Mouse (Mus musculus): ENCODE data around the gene Mt4.
A peak's percentile ranks its signal among the peaks of the same experiment; 100 is the strongest.

Gene Mt4

GRCm38 (mm10) chr8:94136933-94137332 lies at the start of gene Mt4:
Gene Mt4, plus strand, starts transcription at chr8:94137197.
- DNase-seq (ENCODE audit: extremely low spot score, low read depth, low spot score) = no peak

DNA sequence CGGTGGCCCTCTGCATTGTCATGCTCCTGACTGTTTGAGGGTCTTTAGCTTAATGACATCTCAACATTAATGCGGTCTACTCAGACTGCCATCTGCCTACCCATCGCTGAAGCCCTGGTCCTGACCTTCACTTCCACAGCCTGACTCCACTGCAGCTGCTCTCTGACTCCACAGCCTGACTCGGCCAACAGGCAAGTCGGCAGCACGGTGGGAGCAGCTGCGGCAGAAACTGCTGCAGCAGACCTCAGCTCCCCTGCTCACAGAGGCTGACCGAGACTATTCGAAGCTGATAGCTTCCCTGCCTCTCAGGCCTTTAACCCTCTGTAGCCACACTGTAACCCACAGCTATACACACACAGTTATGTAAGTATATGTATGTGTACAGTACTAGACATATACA lies 49.0 kb upstream of the Mt4 start:
- no peak for DNase-seq (ENCODE audit: extremely low spot score, low read depth, low spot score)

DNA sequence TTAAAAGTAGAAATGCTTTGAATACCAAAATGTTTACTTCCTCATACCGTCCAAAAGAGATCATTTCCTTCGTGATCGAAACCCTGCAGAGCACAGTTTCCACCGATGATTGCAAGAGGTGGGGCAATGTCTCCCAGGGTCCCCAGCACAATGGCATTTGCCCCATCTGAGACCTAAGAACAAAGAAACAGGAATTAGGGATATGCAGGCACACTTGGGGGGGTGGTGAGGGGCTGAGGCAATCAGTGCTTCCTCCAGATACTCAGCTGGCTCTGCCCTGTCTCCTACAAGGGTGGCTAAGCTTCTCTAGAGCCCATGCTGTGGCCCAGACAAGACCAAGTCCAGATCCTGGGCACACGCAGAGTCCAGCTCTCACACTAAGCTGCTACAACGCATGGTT lies 47.3 kb upstream of the Mt4 start:
- no peak for DNase-seq (ENCODE audit: extremely low spot score, low read depth, low spot score)

DNA sequence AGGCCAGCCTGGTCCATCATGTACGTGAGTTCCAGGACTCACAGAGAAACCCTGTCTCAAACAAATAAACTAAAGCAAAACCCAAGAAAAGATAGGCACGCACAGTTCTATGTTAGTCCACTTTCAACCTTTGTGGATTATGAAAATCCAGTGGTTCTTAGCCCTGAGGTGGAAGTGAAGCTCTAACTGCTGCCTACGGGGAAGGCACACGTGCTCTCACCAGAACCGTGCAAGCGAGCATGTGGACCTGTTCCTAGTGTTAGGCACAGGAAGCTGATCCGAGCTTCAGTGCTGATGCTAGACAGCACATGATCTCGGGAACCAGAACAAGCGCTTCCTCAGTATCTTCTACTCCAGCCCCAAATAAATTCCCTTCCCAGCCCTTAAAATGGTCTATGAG lies 44.1 kb upstream of the Mt4 start:
- no peak for DNase-seq (ENCODE audit: extremely low spot score, low read depth, low spot score)

GRCm38 (mm10) chr8:94094281-94094680 lies 42.7 kb upstream of the Mt4 start:
- DNase-seq (ENCODE audit: extremely low spot score, low read depth, low spot score) = no peak

GRCm38 (mm10) chr8:94098081-94098974 lies 38.7 kb upstream of the Mt4 start, which contains the start of gene Bbs2:
Gene Bbs2, minus strand, starts transcription at chr8:94098928.
- peak; percentile 98 for DNase-seq (ENCODE audit: extremely low spot score, low read depth, low spot score)

DNA sequence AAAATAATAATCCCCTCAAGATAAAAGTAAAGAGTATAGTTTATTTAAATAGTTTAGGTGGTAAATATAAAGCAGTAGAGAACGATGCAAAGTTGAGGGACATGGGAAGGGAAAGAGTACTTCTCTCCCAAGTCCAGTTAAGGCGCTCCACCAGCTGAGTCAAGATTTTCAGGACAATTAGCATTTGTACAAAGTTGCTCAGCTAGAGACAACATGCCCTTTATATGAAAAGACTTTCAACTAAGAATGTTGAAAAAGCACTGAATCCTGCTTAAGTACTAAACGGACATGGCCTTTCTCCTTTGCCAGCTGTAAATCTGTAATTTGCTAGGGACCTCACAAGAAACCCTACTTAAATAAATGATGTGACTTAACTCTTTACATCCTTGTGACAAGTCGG lies 38.0 kb upstream of the Mt4 start:
- no peak for DNase-seq (ENCODE audit: extremely low spot score, low read depth, low spot score)

DNA sequence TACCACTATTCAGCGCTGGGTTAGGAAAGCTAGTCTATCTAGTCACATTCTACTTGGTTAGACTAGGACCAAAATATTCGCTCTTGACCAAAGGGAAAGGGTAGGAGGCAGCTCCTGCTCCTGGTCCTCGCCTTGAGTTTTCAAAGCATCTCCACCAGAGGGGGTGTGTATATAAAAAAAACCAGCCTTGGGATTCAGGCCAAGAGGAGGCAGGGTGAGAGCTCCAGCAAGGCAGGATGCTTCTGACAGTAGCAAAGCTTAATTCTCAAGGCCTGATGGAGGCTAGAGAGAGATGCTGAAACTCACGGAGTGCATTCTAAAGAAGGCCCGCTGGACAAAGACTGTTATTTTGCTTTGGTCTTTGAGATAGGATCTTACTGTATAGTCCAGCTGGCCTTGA lies 32.9 kb upstream of the Mt4 start:
- DNase-seq (ENCODE audit: extremely low spot score, low read depth, low spot score) = no peak

DNA sequence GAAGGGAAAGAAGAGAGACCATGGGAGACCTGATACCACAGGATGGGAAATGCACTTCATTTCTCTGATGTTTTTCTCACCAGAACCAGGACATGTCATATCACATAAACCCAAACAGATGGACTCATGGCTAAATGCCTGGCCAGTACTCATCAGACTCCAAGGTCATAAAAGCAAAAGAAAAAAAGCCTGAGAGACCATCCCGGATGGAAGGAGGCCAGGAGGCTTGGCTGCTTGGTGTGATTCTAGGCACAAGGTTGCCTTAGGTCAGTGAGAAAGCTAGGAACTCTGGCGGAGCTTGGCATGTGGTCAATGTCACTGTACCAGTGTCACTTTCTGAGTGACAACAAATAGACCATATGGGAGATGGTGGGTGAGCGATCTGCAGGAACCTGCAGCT lies 29.1 kb upstream of the Mt4 start:
- no peak for DNase-seq (ENCODE audit: extremely low spot score, low read depth, low spot score)

- DNase-seq (ENCODE audit: extremely low spot score, low read depth, low spot score) = no peak
Measured at GRCm38 (mm10) chr8:94109396-94109795, 27.6 kb upstream of the Mt4 start.

DNA sequence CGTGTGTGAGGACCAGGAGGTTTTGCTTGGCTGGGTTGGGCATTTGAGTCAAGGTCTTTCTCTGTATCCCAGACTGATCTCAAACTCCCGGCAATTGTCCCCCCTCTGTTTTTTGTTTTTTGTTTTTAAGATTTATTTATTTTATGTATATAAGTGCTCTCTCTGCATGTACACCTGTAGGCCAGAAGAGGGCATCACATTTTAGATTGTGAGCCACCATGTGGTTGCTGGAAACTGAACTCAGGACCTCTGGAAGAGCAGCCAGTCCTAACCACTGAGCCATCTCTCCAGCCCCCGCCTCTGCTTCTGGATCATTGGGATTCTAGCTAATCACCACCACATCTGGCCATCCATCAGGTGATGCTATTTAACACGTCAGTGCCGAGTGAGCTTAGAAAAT lies 27.2 kb upstream of the Mt4 start:
- no peak for DNase-seq (ENCODE audit: extremely low spot score, low read depth, low spot score)

DNA sequence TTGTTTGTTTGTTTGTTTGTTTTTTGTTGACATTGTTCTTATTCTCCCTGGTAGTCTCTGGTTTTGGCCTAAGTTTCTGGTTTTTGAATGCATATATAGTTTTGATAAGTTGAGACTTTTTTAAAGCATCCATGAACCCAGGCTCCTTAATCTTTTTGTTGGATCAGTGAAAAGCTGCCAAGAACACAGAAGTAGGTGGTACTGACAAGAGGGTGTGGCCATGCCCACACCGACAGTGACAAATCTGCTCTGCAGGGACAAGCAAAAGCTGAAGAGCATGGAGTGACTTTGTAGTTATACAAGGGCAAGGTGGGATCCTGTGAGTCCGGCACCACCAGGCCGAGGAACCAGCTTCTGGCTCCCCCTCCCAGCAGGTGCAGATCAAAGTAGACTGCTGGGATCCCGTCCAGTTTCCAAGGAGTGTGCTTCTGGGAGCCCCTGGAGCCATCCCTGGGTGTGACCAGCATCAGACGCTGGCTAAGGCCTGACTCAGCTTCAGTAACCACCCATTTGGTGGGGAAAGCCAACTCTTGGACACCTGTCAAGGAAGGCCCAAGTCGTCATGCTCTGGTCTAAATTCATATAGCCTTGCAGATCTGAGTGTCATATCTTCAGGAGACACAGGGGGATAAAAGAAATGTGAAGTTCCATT lies 26.3 kb upstream of the Mt4 start:
- DNase-seq (ENCODE audit: extremely low spot score, low read depth, low spot score) = no peak

GRCm38 (mm10) chr8:94113435-94113834 lies 23.6 kb upstream of the Mt4 start:
- no peak for DNase-seq (ENCODE audit: extremely low spot score, low read depth, low spot score)

DNA sequence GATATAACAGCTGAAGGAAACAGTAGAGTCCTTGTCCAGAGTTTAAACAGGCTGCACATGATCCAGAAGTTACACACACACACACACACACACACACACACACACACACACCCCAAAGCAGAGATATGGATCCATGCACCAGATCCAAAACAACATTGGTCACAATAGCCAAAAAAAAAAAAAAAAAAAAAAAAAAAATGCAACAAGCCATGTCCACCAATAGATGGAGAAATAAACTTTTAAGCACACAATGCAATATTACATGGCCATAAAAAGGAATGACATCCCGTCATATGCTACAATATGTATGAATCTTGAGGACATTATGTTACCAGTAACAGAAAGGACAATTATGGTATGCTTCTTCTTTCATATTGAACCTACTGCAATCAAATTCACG lies 23.0 kb upstream of the Mt4 start:
- no peak for DNase-seq (ENCODE audit: extremely low spot score, low read depth, low spot score)

DNA sequence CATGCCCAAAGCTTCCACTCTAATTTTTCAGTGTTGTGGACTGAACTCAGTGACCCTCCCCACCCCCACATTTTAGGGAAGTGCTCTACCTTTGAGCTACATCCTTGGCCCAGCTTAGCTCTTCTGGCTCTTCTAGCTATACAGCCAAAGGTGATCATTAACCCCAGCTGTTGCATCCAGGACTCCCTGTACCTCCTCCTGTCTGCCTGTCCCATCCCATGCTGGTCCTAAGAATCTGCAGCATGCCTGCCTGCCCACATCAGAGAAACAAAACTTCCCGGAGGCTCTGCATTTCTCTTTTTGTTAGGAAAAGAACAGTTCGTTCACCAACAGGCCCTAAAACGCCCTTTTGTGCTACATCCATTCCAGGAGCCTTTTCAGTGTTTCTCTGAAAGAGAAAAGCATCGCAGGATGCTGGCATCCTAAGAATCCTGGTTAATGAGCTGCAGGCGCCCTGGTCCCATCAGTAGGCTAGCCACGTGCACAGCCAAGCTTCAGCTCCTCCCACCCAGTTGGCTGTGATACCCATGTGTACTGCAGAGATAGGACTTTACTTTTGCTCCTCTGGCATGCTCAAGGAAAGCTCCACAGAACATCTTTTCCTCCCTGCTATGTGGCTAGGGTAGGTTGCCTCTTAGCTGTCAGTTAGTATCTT lies 18.1 kb upstream of the Mt4 start:
- no peak for DNase-seq (ENCODE audit: extremely low spot score, low read depth, low spot score)

GRCm38 (mm10) chr8:94121625-94122024 lies 15.4 kb upstream of the Mt4 start:
- DNase-seq (ENCODE audit: extremely low spot score, low read depth, low spot score) = no peak

DNA sequence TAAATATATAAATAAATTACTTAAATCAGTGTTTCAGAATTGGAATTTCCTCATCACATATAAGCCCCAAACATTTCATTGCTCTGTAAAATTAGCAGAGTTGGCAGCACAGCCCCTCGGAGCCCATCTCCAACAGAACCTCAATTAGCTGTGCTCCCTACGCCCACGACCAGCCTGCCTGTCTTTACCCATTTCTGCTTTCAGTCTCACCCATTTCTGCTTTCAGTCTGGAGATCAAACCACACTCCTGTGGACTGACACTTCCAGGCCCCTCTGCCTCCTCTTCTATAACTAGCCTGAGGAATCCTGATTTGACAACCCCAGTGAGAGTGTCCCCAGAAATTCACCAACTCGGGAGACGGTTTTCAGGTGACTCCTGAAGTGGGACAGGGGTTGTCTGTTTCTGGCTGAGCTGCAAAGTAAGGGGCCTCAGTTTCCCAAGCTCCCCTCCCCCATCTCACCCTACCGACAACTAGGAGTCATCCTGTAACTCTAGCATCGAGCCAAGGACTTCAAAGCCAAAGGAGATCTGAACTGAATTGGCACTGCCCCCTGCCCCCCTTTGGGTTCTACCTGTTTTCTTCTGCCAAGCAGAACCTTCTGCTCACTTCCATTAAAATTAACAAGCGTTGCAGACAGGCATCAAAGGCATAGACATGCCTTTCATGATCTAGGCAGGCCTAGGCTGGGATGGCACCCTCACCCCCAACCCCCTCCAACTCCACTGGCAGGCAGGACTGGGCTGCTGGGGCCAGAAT lies 14.1 kb upstream of the Mt4 start:
- DNase-seq (ENCODE audit: extremely low spot score, low read depth, low spot score) = no peak

DNA sequence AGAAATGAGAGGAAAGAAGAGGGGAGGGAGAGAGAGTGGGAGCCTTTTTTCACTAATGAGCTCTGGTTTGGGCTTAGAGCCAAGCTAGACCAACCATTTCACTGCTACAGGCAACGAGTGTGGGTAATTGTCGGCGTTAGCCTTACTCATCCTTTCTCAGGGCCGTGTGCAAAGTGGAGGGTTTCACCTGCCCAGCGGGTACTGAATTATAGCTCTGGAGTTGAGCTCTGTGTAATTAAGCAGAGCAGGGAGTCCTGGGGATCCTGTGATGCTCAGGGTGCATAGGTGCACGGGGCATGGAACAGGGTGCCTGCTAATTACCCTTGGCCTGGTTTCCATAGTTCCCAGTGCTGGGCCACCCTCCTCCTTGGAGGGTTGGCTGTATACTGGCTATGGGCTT lies 9.3 kb upstream of the Mt4 start:
- DNase-seq (ENCODE audit: extremely low spot score, low read depth, low spot score) = no peak

DNA sequence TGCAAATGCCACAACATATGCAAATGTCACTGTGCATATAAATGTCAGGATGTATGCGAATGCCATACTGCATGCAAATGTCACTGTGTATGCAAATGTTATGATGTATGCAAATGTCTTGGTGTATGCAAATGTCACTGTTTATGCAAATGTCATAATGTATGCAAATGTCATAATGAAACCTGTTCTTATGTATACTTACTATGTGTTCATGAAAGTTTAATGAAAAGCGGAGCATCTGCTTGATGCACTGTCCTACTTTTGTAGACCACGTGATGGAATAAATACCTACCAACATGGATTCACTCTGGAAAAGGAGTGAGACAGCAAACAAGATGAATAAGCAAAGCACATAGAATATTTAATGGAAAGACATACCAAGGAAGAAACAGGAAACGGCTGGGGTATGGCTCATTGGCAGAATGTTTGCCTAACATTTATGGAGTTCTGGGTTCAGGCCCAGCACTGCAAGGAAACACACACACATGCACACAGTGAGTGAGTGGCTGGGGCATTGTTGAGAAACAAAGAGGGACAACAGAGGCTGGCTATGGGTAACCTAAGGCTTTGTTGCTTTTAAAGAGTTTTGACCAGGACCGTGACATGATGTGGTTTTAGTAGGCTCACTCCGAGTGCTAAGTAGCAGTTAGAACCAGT lies 7.7 kb upstream of the Mt4 start:
- no peak for DNase-seq (ENCODE audit: extremely low spot score, low read depth, low spot score)

DNA sequence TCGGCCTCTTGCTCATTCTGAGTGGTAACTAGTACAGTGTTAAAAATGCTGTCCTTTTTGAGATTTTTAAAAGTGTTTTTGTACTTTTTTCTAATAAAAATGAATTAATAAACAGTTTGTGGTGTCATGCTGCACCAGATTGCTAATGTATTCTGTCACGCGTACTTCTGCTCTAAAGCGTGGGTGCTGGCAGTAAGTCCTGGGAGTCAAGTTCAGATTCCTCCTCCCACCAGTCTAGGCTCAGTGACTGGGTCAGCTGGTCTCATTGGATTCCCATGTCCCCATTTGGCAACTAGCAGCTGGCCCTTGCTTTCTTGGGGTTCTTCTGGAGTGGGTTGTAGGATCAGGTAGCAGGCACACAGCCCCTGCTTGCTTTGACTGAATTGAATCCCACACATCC lies 6.9 kb upstream of the Mt4 start:
- DNase-seq (ENCODE audit: extremely low spot score, low read depth, low spot score) = no peak

GRCm38 (mm10) chr8:94132096-94132495 lies 4.9 kb upstream of the Mt4 start:
- no peak for DNase-seq (ENCODE audit: extremely low spot score, low read depth, low spot score)
